Mouse (Mus musculus) liver, embryonic 16.5 days (tissue): ENCODE data around the gene Wnt3. TPM values are rescaled to one million over a fixed set of nuclear protein-coding genes. Genes with fewer than 3 reads are reported as not detected.

ENCODE experiments used
- ATAC-seq: fragments of 200-750 bp; cut with Nextera tagmentation; 2 replicates; pipeline ENCODE4 v1.8.0; 2017; ENCODE audit warnings: low read depth, mild to moderate bottlenecking, moderate number of reproducible peaks, moderate library complexity
- H3K27ac ChIP-seq: fragments of 300-500 bp; sonication (generic); 2 replicates; pipeline ENCODE4 v1.5.1; 2014; ENCODE audit warnings: mild to moderate bottlenecking, low read length
- H3K27me3 ChIP-seq: fragments of 300-500 bp; sonication (generic); 2 replicates; pipeline ENCODE4 v1.6.1; 2014; ENCODE audit warnings: low read depth, low read length, mixed read lengths; ENCODE audit not compliant: control insufficient read depth, insufficient read depth
- H3K36me3 ChIP-seq: fragments of 300-500 bp; sonication (generic); 2 replicates; pipeline ENCODE4 v1.6.1; 2014; ENCODE audit warnings: mild to moderate bottlenecking; ENCODE audit not compliant: control insufficient read depth, insufficient read depth
- H3K4me1 ChIP-seq: fragments of 300-500 bp; sonication (generic); 2 replicates; pipeline ENCODE4 v1.6.1; 2014; ENCODE audit warnings: low read depth, low read length, mixed read lengths; ENCODE audit not compliant: control insufficient read depth
- H3K4me2 ChIP-seq: fragments of 300-500 bp; sonication (generic); 2 replicates; pipeline ENCODE4 v1.6.1; 2014; ENCODE audit warnings: low read depth, low read length, mixed read lengths
- H3K4me3 ChIP-seq: fragments of 300-500 bp; sonication (generic); 2 replicates; pipeline ENCODE4 v1.5.1; 2014; ENCODE audit warnings: low read depth, mild to moderate bottlenecking, low read length
- H3K9ac ChIP-seq: fragments of 300-500 bp; sonication (generic); 2 replicates; pipeline ENCODE4 v1.6.1; 2014; ENCODE audit warnings: low read depth, low read length
- H3K9me3 ChIP-seq: fragments of 300-500 bp; sonication (generic); replicated peaks from 2 replicates; pipeline ENCODE4 v1.6.1; 2016; ENCODE audit warnings: low read length; ENCODE audit not compliant: control insufficient read depth
- WGBS: fragments of 180-500 bp; shearing (Covaris S2); extraction: QIAGEN DNeasy Blood & Tissue Kit; methylation state at CpG from one replicate; pipeline ENCODE4 v1.1.7; 2014; ENCODE audit not compliant: insufficient replicate concordance; 5-methylcytosine and 5-hydroxymethylcytosine counted together
- polyA plus RNA-seq: library from polyadenylated mRNA; unstranded; fragments of >200 nt; fragmentation: Nextera tagmentation; extraction: Ambion mirVana; gene quantifications from 2 replicates; pipeline ENCODE4 v1.2.1, GENCODE M21; 2015

Wnt3 gene
- polyA plus RNA-seq, 1 experiment from 2014 or later = not detected

GRCm38 (mm10) chr11:103852590-103853283 is 78.8 kb downstream of the Wnt3 start:
- H3K36me3 ChIP-seq = no peaks in the 10 kb centered on the region
- ATAC-seq = peak; percentile 58
- no peaks in the 10 kb centered on the region for H3K4me1 ChIP-seq
- H3K9ac ChIP-seq = no peak overlapping the region
- 23% methylated on average over 16 of the region's 16 CpGs for WGBS
- H3K4me3 ChIP-seq = no peak overlapping the region
- no peaks in the 10 kb centered on the region for H3K27me3 ChIP-seq
- H3K9me3 ChIP-seq = no peaks in the 10 kb centered on the region
- no peak overlapping the region for H3K27ac ChIP-seq
- no peak overlapping the region for H3K4me2 ChIP-seq

DNA sequence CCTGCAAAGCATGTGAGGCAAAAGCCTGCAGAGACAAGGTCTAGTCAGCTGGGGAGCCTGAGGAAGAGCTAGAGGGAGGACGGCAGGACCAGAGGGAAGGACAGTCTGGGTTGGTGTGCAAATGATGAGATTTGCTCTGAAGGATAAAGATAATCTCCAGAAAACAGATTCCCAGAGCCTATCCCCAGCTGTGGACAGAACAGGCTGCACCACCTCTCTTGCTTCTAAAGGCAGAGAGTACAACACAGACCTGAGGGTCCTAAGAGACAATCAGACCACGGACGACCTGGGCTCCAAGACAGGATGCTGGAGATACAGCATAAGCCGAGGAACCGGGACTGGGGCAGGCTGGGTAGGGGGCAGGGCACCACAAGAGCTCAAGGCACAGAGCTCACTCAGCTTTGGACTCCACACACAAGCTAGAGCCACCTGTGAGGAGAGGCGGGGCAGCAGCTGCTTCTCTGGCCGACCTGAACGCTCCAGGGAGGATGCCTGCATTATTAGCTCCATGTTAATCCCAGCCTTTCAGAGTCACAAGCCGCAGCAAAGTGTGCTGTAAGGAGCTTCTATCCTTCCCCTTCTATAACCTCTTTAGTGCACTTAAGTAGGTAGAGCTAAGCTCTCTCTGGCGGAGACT is 79.5 kb downstream of the Wnt3 start:
- Histone ChIP-seq H3K9ac (no peak overlapping the region), H3K4me2 (no peak overlapping the region), H3K36me3 (no peaks in the 10 kb centered on the region), H3K27ac (no peak overlapping the region), H3K4me1 (no peaks in the 10 kb centered on the region), H3K27me3 (no peaks in the 10 kb centered on the region), H3K4me3 (no peak overlapping the region), H3K9me3 (no peaks in the 10 kb centered on the region)
- WGBS = 40% methylated on average over 10 of the region's 10 CpGs
- no peak for ATAC-seq

GRCm38 (mm10) chr11:103854294-103854693 is 80.3 kb downstream of the Wnt3 start:
- Histone ChIP-seq H3K9me3 (no peaks in the 10 kb centered on the region), H3K36me3 (no peaks in the 10 kb centered on the region), H3K9ac (no peak overlapping the region), H3K4me1 (no peaks in the 10 kb centered on the region), H3K4me3 (no peak overlapping the region), H3K27me3 (no peaks in the 10 kb centered on the region), H3K27ac (no peak overlapping the region), H3K4me2 (no peak overlapping the region)
- WGBS = 73% methylated on average over 9 of the region's 9 CpGs
- no peak for ATAC-seq

GRCm38 (mm10) chr11:103856641-103857040 is 82.7 kb downstream of the Wnt3 start:
- no peaks in the 10 kb centered on the region for H3K27me3 ChIP-seq
- H3K4me2 ChIP-seq = no peak overlapping the region
- no peaks in the 10 kb centered on the region for H3K9me3 ChIP-seq
- H3K4me3 ChIP-seq = no peak overlapping the region
- H3K36me3 ChIP-seq = no peaks in the 10 kb centered on the region
- ATAC-seq = no peak
- H3K9ac ChIP-seq = no peak overlapping the region
- 74% methylated on average over 7 of the region's 7 CpGs for WGBS
- no peak overlapping the region for H3K27ac ChIP-seq
- no peaks in the 10 kb centered on the region for H3K4me1 ChIP-seq

- Histone ChIP-seq H3K27ac (no peak overlapping the region), H3K36me3 (no peaks in the 10 kb centered on the region), H3K4me2 (no peak overlapping the region), H3K27me3 (no peaks in the 10 kb centered on the region), H3K9me3 (no peaks in the 10 kb centered on the region), H3K4me3 (no peak overlapping the region), H3K4me1 (no peaks in the 10 kb centered on the region; the same call in none of the 2 replicates), H3K9ac (no peak overlapping the region)
- ATAC-seq = no peak
- 51% methylated on average over 5 of the region's 5 CpGs for WGBS
Observed at GRCm38 (mm10) chr11:103858760-103859159, 84.8 kb downstream of the Wnt3 start.

DNA sequence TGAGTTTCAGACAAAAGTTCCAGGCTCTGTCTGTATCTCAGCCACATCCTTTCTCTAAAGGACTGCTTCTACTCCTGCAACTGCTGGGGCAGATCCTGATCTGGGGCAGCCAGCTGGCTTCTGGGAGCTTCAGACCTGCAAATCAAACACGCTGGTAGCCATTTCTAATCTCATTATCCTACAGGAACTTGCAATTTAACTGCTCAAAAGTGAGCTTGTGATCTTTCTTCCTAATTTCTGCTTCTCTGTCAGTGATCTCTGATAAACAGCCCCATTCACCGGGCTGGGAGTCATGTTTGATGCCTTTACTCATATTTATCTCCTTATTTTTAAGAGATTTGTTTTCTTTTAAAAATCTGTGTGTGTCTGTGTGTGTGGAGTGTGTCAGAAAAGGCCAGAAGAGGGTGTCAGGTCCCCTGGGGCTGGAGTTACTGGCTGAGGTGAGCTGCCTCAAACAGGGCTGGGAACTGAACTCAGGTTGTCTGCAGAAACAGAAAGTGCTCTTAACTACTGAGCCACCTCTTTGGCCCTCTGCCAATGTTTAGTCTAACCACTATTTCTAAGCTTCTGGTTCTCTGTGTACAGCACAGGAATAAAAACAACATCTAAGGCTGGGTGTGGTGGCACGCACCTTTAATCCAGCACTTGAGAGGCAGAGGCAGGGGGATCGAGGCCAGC is 86.1 kb downstream of the Wnt3 start:
- no peaks in the 10 kb centered on the region; the same call in none of the 2 replicates for H3K4me1 ChIP-seq
- H3K4me3 ChIP-seq = no peak overlapping the region
- WGBS = 70% methylated on average over 4 of the region's 4 CpGs
- no peak overlapping the region for H3K9ac ChIP-seq
- no peak overlapping the region for H3K27ac ChIP-seq
- no peak for ATAC-seq
- H3K9me3 ChIP-seq = no peaks in the 10 kb centered on the region
- no peaks in the 10 kb centered on the region for H3K36me3 ChIP-seq
- H3K4me2 ChIP-seq = no peak overlapping the region
- no peaks in the 10 kb centered on the region for H3K27me3 ChIP-seq

GRCm38 (mm10) chr11:103862951-103863350 is 89.0 kb downstream of the Wnt3 start:
- Histone ChIP-seq H3K9me3 (no peaks in the 10 kb centered on the region), H3K4me3 (no peak overlapping the region), H3K4me1 (no peaks in the 10 kb centered on the region; the same call in none of the 2 replicates), H3K36me3 (no peaks in the 10 kb centered on the region), H3K27ac (no peak overlapping the region), H3K27me3 (no peaks in the 10 kb centered on the region), H3K9ac (no peak overlapping the region), H3K4me2 (no peak overlapping the region)
- WGBS = 60% methylated on average over 8 of the region's 8 CpGs
- peak; percentile 83 for ATAC-seq

DNA sequence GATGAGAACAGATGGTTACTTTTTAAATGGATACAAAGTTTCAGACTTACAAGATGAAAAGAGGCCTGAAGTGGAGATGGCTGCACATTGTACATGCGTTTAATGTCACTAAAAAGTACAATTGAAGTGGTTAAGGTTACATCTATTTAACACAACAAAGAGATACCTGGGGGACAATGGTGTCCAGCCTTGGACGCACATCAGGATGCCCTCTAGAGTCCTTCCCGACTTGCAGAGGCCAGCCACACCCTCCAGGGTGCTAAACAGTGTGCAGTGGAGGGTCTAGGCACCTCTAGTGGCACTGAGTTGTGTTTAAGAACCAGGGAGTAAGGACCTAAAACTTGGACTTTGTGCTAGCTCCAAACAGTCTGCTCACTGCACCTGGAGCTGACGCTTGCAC is 90.5 kb downstream of the Wnt3 start:
- no peak overlapping the region for H3K9ac ChIP-seq
- no peak for ATAC-seq
- WGBS = 70% methylated on average over 4 of the region's 4 CpGs

GRCm38 (mm10) chr11:103865346-103865745 is 91.4 kb downstream of the Wnt3 start:
- Histone ChIP-seq H3K4me1 (peaks cover 3% of the 10 kb centered on the region), H3K4me2 (no peak overlapping the region), H3K27me3 (no peaks in the 10 kb centered on the region), H3K9me3 (no peaks in the 10 kb centered on the region), H3K9ac (no peak overlapping the region), H3K4me3 (no peak overlapping the region), H3K36me3 (no peaks in the 10 kb centered on the region), H3K27ac (no peak overlapping the region)
- no peak for ATAC-seq
- WGBS = 69% methylated on average over 7 of the region's 7 CpGs

More for the DNA sequence above, 90.5 kb downstream of the Wnt3 start:
- Histone ChIP-seq H3K4me3 (no peak overlapping the region), H3K9me3 (no peaks in the 10 kb centered on the region), H3K4me2 (no peak overlapping the region), H3K27ac (no peak overlapping the region), H3K27me3 (no peaks in the 10 kb centered on the region), H3K36me3 (no peaks in the 10 kb centered on the region), H3K4me1 (peaks cover 3% of the 10 kb centered on the region)
